Mouse (Mus musculus) myocyte (in vitro differentiated cells): Measurements from ENCODE around the gene Stradb. TPM values are rescaled to one million over a fixed set of nuclear protein-coding genes. Genes with fewer than 3 reads are reported as not detected.

ENCODE experiments used
- H3K27me3 ChIP-seq: one replicate; pipeline ENCODE4 v1.6.1; 2011; ENCODE audit not compliant: control insufficient read depth, insufficient read depth, insufficient read length
- H3K36me3 ChIP-seq: one replicate; pipeline ENCODE4 v1.6.1; 2011; ENCODE audit not compliant: control insufficient read depth, insufficient read depth
- H3K4me2 ChIP-seq: one replicate; pipeline ENCODE4 v1.6.1; 2011; ENCODE audit warnings: low read depth, control low read depth
- H3K4me3 ChIP-seq: one replicate; pipeline ENCODE4 v1.5.1; 2011; ENCODE audit warnings: mild to moderate bottlenecking, control low read depth, moderate library complexity
- H3K79me2 ChIP-seq: one replicate; pipeline ENCODE4 v1.6.1; 2011; ENCODE audit not compliant: control insufficient read depth, insufficient read depth
- H3ac ChIP-seq: one replicate; pipeline ENCODE4 v1.6.1; 2011; ENCODE audit not compliant: control insufficient read depth, insufficient read length
- CEBPB ChIP-seq: IDR thresholded peaks from 2 replicates; pipeline ENCODE4 v1.6.1; 2011; ENCODE audit warnings: mild to moderate bottlenecking, moderate library complexity; ENCODE audit not compliant: poor library complexity, insufficient read depth, severe bottlenecking
- E2F4 ChIP-seq: IDR thresholded peaks from one replicate; pipeline ENCODE4 v1.6.1; 2011; ENCODE audit warnings: mild to moderate bottlenecking, control low read depth, moderate library complexity; ENCODE audit not compliant: insufficient read depth
- MAX ChIP-seq: IDR thresholded peaks from one replicate; pipeline ENCODE4 v1.6.1; 2011; ENCODE audit warnings: low read depth, mild to moderate bottlenecking, control low read depth
- MYOD1 ChIP-seq, 3 experiments: IDR thresholded peaks; one replicate each; pipeline ENCODE4 v1.6.1; 2011; ENCODE audit warnings: control low read depth in 2 of 3, low read depth in 2 of 3, mild to moderate bottlenecking in 2 of 3, moderate library complexity in 1 of 3; ENCODE audit not compliant: insufficient read length in 2 of 3, control insufficient read depth in 1 of 3
- MYOG ChIP-seq, 3 experiments: IDR thresholded peaks; one replicate each; pipeline ENCODE4 v1.6.1; 2011; ENCODE audit warnings: control low read depth in 2 of 3, low read depth in 2 of 3, mild to moderate bottlenecking in 2 of 3; ENCODE audit not compliant: insufficient read length in 2 of 3, control insufficient read depth in 1 of 3, insufficient read depth in 1 of 3
- POLR2A ChIP-seq: IDR thresholded peaks from one replicate; pipeline ENCODE4 v1.6.1; 2011; ENCODE audit warnings: low read depth, mild to moderate bottlenecking, control low read depth, moderate library complexity; ENCODE audit not compliant: insufficient read length
- POLR2AphosphoS2 ChIP-seq: IDR thresholded peaks from one replicate; pipeline ENCODE4 v1.6.1; 2011; ENCODE audit warnings: low read depth, control low read depth; ENCODE audit not compliant: insufficient read length
- REST ChIP-seq: IDR thresholded peaks from one replicate; pipeline ENCODE4 v1.6.1; 2011; ENCODE audit warnings: mild to moderate bottlenecking, control low read depth, moderate library complexity; ENCODE audit not compliant: insufficient read depth, insufficient read length
- SRF ChIP-seq: IDR thresholded peaks from one replicate; pipeline ENCODE4 v1.6.1; 2011; ENCODE audit warnings: low read depth; ENCODE audit not compliant: control insufficient read depth, insufficient read length
- TCF12 ChIP-seq: IDR thresholded peaks from one replicate; pipeline ENCODE4 v1.6.1; 2011; ENCODE audit warnings: mild to moderate bottlenecking, control low read depth; ENCODE audit not compliant: poor library complexity, insufficient read depth, severe bottlenecking
- TCF3 ChIP-seq: IDR thresholded peaks from one replicate; pipeline ENCODE4 v1.6.1; 2011; ENCODE audit warnings: low read depth, control low read depth; ENCODE audit not compliant: insufficient read length
- USF1 ChIP-seq: IDR thresholded peaks from one replicate; pipeline ENCODE4 v1.6.1; 2011; ENCODE audit warnings: low read depth, mild to moderate bottlenecking, control low read depth, moderate library complexity
- polyA plus RNA-seq: library from polyadenylated mRNA; unstranded; fragments of >200 nt; fragmentation: generic; extraction: Trizol; gene quantifications from one replicate; pipeline ENCODE4 v1.2.1, GENCODE M21; 2012; ENCODE audit warnings: missing spikeins

The Stradb gene
- polyA plus RNA-seq, 1 experiment: 17.0 TPM

DNA sequence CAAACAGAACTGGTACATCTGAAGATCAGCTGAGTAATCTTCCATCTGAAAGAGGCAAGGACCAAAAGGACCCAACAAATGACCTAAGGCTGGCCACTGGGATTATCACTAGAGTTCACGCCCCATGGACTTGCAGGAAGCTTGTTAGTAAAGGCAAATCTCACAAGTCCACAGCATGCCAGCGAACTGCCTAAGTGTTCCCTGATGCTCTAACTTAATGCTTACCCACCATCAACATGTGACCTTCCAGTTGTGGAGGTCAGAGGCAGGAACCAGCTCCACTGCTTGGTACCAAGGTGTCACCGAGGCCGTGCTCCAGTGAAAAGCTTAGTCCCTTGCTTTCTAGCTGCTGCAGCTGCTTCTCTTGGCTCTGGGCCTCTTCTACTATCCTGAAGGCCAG, 21.5 kb upstream of the Stradb start:
- no peaks in the 10 kb centered on the region for H3K36me3 ChIP-seq
- H3K4me3 ChIP-seq: no peak overlapping the region
- H3ac ChIP-seq: no peak overlapping the region
- H3K4me2 ChIP-seq: no peak overlapping the region
- no peaks in the 10 kb centered on the region for H3K27me3 ChIP-seq
- peaks cover 75% of the 10 kb centered on the region for H3K79me2 ChIP-seq
- no peak for TF ChIP-seq REST
- TF ChIP-seq MYOD1 (IDR thresholded peaks at IDR 0.05; ENCODE audit: control insufficient read depth in 1 of 3, insufficient read length in 2 of 3, low read depth in 2 of 3): peak in 1 of 3 experiments; percentile 21
- TF ChIP-seq MYOG (IDR thresholded peaks at IDR 0.05; ENCODE audit: control insufficient read depth in 1 of 3, insufficient read depth in 1 of 3, insufficient read length in 2 of 3, low read depth in 2 of 3): no peak
- no peak for TF ChIP-seq TCF3

DNA sequence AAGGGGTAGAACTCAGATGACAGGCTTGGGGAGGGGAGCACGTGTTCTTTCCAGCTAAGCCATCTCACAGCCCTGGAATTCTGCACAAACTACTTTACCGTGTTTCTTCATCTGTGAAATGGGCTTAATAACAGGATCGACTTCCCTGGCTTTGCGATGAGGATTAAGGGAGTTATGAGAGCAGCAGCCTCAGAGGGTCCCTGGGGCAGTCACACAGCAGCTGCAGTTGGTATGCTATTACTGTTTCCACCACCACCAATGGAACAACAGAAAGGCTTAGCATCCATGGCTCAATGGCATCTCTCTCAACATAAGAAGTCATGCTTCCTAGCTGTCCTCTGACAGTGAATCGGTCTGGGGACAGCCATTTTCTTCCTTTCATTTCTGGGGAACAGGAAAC, 20.8 kb upstream of the Stradb start:
- Histone ChIP-seq H3ac (no peak overlapping the region), H3K4me2 (peak overlapping the region; percentile 31), H3K36me3 (no peaks in the 10 kb centered on the region), H3K4me3 (no peak overlapping the region), H3K79me2 (peaks cover 75% of the 10 kb centered on the region), H3K27me3 (no peaks in the 10 kb centered on the region)
- TF ChIP-seq SRF (no peak), MYOD1 (IDR thresholded peaks at IDR 0.05; ENCODE audit: control insufficient read depth in 1 of 3, insufficient read length in 2 of 3, low read depth in 2 of 3) (peak in 2 of 3 experiments; percentile 37 to 47), TCF3 (no peak)

- TF ChIP-seq POLR2A (no peak), REST (no peak), SRF (no peak), USF1 (no peak)
- no peak overlapping the region for H3K4me3 ChIP-seq
- H3K4me2 ChIP-seq: peak overlapping the region; percentile 31
- no peaks in the 10 kb centered on the region for H3K27me3 ChIP-seq
- H3K79me2 ChIP-seq: peaks cover 75% of the 10 kb centered on the region
- no peaks in the 10 kb centered on the region for H3K36me3 ChIP-seq
- H3ac ChIP-seq: no peak overlapping the region
Observed at GRCm38 (mm10) chr1:58952997-58953396, 20.3 kb upstream of the Stradb start.

DNA sequence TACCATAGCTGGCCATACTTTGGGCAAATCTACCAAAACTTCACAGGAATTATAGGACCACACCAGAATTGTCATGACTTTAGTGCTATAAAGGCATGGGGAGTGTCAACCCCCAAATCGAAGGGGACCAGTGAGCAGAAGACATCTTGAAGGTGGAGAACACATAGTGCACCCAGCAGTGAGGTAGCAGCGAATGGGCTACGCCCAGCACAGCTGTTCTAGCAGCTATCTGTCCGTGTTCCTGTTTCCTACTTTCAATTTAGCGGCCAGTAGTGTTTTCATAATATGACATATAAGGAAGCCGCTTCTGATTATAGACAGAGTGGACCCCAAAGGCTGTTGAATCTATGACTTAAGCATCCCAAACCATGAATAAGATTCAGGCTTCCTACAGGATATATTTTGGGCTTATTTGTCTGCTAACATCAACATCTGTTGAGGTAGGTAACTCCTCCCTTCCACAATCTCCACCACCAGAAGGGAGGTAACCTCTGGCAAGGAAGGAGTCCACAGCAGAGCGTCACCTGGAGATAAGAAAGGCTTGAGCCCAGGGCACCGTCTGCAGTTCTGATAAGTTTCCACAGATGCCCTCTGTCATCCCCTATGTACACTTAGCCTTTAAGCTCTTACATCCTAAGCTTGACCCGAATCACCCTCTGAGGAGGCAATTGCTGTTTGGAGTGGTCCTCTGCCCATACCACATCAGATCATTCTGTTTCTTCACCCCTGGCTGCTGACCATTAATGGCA, 19.5 kb upstream of the Stradb start:
- Histone ChIP-seq H3K36me3 (no peaks in the 10 kb centered on the region), H3K79me2 (peaks cover 75% of the 10 kb centered on the region), H3ac (no peak overlapping the region), H3K27me3 (no peaks in the 10 kb centered on the region), H3K4me2 (no peak overlapping the region), H3K4me3 (no peak overlapping the region)
- peak in 1 of 3 experiments; percentile 46 for TF ChIP-seq MYOD1 (IDR thresholded peaks at IDR 0.05; ENCODE audit: control insufficient read depth in 1 of 3, insufficient read length in 2 of 3, low read depth in 2 of 3)
- no peak for TF ChIP-seq TCF12
- TF ChIP-seq TCF3: no peak
- TF ChIP-seq CEBPB: no peak

- Histone ChIP-seq H3K79me2 (peaks cover 72% of the 10 kb centered on the region), H3ac (no peak overlapping the region), H3K4me2 (no peak overlapping the region), H3K4me3 (no peak overlapping the region), H3K36me3 (no peaks in the 10 kb centered on the region), H3K27me3 (no peaks in the 10 kb centered on the region)
- no peak for TF ChIP-seq MAX
- TF ChIP-seq E2F4: no peak
- TF ChIP-seq MYOD1 (IDR thresholded peaks at IDR 0.05; ENCODE audit: control insufficient read depth in 1 of 3, insufficient read length in 2 of 3, low read depth in 2 of 3): no peak
- TF ChIP-seq TCF3: no peak
- no peak for TF ChIP-seq REST
- TF ChIP-seq POLR2A: no peak
- TF ChIP-seq USF1: no peak
- no peak for TF ChIP-seq POLR2AphosphoS2
Observed at GRCm38 (mm10) chr1:58954578-58955410, 18.5 kb upstream of the Stradb start.
